Mouse (Mus musculus) frontal cortex, adult (tissue): ENCODE measurements around the gene Lpp.

Experiments used
- ATAC-seq: cut with Nextera tagmentation; 2 replicates; pipeline ENCODE4 v1.9.2; 2017; ENCODE audit warnings: mild to moderate bottlenecking, moderate library complexity, mixed read lengths; ENCODE audit not compliant: low TSS enrichment

Gene Lpp

DNA sequence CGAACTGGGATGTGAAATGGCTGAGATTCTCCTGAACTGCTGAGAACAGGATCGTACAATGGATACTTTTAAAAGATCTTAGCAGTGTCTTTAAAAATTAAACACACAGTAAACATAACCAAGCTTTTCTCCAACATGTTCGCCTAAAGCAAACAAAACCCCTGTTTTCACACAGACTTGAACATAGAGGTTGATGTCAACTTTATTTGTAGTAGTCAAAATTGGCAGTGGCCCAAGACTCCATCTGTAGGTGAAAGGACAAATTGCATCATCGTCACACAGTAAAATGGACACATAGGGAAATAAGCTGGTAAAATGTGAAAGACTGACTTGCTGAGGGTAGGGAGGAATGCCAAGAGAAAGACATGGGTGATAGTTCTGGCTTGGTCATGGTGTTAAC, 480.9 kb downstream of the Lpp start:
- ATAC-seq = no peak

DNA sequence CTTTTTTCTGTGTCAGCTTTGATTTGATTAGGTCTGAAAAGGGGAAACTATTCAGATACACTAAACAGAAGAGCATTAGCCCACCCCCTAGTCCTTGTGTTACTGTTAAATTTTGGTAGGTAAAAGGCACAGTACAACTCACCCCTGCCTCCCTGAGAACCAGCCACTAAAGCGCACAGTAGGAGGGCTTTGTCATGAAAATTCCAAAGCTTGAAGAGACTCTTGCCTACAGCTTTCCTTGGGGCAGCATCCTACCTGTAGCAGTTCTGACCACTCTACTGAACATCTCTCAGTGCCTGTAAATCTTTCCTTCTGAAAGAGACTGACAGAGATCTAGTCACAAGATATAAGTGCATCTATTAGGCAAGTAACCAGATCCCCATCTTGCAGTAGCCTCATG, 482.4 kb downstream of the Lpp start:
- ATAC-seq = no peak

DNA sequence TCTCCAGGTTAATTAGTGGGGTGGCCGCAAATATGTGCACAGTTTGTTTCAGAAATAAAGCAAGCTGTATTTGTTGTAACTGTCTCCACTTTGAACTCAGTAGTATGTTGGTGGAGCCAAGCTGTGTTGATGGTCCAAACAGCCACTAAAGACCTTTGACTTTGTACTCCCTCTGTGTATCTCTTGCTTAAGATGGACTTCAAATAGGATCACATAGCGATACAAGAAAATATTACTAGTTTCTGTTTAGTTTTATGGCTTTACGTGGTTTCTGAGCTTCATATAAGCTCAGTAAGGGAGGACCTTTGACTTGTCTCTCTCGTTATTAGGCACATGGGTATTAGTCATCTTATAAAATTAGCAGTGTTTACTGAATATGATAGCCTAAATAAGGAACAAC, 485.7 kb downstream of the Lpp start:
- ATAC-seq = no peak

DNA sequence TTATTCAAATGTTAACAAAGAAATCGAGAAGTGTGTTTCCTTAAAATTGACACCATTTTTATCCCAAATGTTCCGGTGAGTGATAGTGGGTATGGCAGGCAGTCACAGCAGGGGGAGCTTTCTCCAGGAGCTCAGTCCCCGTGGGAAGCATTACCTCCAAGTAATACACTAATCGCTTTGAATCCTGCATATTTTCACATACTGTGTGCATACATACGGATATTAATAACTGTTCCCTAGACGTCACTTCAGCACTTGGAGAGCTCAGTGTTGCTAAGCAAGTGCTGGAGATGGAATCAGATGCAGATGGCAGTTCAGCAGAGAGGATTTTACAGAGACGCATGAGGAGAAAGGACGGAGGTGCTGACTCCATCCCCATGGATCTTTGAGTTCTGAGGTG, 487.4 kb downstream of the Lpp start:
- peak; percentile 89 for ATAC-seq

DNA sequence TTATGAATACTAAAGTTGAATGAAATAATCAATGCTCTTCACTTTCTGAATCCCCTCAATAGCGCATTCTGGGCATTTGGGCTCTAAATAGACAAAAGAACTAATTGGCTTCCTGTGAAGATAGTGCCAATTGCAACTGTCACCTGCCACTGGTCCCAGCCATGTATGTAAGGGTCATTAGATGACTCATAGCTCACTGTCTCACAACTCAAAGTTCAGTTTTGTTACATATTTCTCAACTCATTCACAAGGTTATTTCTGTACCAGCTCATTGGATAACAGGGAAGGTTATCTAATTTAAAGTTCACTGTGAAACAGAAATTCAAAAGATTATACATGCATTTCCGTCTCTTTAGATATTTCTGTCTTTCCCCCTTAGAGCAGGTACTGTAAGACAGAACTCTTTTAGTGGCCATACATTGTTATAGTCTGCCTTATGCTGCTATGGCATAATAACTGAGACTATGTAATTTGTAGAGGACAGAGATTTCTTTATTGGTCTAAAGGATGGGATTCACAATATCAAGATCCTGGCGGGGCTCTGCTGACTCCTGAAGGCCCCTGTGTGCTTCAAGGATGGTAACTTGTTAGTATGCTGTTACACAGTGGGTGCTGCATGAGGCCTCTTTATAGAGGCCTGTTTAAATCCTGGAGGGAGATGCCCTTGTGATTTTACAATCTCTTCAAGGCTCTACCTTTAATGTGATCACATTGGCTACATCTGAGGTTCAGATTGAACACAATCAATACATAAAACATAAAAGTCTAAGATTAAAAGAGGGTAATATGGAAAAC, 488.9 kb downstream of the Lpp start:
- no peak for ATAC-seq

DNA sequence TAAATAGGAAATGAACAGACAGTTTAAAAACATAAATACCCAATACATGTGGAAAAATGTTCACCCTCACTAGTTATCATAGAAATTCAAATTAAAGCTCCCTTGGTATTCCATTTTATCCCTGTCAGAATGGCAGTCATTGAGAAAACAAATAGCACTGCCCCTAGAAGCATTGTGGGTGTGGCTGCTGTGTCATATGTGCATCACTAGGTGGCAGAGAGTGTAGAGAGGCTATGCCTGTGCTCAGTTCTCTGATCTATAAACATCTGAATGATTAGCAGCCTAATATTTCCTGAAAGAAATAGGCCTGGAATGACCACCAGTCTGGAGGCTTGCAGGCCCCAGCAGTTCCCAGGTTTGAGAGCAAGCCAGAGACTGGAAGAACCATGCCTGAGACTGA, 490.7 kb downstream of the Lpp start:
- no peak for ATAC-seq

DNA sequence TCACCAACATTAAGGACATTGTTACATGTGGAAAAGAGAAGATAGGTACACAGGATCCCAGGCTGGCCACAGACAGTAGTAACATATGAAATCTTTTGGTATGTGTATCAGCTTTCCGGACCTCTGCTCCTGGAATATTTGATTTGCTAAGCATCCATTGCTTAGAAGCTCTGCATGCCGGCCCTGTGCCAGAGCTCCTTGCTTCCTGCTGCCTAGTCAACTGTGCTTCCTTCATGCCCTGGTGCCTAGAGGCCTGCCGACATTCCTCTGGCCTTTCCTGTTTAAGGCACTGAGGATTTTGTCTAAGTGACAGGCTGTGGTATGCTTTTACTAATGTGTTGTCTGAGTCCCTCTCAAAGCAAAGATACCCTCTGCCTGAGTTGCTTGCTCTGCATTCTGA, 493.0 kb downstream of the Lpp start:
- no peak for ATAC-seq

DNA sequence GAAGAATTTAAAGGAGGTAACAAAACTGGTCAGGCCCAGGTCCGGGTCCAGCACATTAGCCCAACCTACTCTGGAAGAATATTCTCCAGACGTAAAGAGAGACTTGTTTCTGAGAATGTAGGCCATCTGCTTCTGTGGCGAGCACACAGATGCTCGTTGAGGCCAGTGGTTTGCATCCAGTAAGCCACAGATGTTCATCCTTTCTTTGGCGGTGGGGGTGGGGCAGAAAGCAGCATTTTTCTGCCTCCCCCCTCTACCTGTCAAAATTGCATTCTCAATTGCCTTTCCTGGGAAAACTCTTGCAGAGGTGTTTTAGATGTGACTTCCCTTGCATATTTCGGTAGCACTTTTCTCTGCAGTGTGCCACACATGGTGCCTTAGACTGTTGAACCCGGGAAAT, 493.6 kb downstream of the Lpp start:
- ATAC-seq = no peak

DNA sequence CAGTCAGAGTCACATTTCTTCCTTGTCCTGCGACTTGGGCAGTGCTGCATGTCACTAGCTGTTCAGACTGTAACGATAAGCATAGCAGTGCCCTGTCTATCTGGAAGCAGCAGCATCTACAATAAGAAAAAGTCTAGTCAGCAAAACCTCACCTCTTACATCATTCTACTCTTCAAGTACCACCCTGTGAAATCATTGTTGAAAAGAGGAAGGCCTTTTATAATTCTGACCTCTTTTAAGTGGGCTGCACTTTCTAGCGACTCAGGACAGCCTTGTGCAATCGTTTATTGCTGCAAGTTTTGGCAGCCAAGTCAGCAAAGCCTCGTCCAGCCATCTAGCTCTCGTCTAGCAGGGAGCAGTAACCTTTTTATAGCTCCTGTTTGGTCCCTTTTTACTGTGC, 498.1 kb downstream of the Lpp start:
- no peak for ATAC-seq

DNA sequence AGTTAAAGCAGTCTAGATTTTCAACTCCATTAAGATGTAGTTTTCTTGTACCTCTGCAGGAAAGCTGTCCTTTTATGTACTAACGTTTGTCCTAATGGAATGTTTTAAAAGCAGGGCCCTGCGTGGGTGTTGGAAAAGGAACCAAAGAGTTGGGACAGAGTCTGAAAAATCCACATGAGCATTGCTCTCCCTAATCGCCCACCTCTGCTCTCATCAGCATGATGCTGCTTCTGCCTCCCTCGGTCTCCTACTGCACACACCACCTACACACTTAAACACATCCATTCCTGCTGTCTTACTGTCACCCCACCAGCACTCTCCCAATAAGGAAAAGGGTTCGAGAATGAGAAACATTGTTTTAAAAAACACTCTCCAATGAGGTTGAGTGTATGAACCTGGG, 501.9 kb downstream of the Lpp start:
- peak; percentile 89 for ATAC-seq

DNA sequence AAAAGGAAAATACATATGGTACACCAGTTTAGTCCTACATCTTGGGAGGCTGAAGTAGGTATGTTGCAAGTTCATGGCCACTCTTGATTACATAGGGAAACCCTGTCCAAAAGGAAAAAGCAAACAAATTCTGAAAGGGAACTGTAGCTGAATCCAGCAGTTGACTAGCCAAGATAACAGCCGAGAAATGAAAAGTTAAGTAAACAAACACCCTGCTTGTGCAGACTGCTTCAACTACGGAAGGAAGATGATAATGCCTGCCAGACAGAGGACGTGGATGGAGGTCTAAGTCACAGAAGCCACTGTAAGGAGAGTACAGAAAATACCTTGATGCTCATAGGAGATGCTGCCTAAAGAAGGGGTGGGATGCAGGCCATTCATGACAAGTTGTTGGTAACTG, 504.3 kb downstream of the Lpp start:
- ATAC-seq = no peak

DNA sequence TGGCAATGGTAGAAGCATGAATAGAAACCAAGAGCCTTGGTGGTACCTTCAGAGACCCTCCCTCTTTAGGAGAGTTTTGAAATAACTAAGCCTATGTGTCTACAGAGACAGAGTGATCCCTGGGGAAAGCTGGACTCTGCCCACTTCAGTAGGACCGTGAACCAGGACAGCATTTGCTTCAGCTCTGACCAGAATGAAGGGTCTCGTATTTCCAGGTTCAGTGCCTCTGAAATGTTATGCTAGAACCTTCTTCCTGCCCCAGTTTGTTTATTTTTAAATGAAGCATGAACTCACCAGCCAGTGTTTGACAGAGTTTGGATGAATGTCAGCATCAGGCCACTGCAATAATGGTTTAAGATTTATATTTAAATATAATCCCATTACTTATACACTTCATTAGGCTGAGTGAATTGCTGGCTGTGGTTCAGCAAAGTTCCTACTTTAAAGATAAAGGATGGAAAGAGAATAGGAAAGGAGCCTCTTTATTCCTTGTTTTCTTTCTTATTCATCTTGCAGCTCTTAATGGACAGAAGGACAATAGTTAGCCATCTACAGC, 507.0 kb downstream of the Lpp start:
- ATAC-seq = no peak

DNA sequence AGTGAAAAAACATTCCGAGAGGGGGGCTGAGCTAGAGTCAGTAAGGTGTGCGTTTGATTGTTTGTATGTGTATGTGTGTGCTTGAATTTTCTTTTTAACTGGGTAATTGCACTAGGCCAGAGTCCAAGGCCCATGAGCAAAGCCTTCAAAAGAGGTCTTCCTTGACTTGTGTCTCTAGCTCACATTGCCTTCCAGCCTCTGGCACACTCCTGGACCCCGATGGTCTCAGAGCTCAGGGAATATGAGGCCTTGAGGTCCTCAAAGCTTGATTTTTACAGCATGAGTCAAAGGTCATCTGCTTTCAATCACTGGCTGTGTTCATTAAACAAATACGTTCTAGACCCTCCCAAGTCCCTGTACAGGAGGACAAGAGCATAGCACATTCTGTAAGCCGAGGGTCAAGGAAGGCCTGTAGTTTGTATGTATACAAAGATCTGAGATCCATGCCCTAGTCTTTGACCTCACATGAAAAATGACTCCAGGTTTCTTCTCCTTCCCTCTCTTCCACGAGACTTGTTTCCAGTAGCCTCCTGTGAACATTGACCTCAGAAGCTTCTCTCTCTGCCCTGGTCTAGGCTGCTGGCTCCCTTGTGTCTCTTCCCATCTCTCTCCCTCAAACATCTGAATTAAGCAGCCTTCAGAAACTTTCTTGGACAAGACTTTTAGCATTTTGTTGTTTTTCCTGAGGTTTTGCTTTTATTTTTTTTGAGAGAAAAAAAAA, 508.0 kb downstream of the Lpp start:
- ATAC-seq = no peak

DNA sequence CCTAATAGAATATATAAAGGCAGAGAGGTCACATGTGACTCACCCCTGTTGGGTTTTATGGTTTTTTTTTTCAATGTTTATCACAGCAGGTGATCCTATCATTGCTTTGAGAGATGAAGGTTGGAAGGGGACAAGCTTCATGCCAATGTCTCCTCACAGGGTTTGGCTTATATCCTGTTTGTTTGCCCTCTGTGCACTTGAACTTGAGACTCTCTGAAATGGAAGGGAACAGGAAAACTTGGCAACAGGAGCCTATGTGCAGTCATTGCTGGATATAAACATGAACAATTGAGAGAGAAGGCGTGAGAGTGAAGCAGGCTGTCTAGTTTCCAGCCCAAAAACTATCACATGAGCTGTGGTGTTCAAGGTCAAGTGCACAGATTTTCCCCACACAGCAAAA, 508.8 kb downstream of the Lpp start:
- ATAC-seq = no peak

DNA sequence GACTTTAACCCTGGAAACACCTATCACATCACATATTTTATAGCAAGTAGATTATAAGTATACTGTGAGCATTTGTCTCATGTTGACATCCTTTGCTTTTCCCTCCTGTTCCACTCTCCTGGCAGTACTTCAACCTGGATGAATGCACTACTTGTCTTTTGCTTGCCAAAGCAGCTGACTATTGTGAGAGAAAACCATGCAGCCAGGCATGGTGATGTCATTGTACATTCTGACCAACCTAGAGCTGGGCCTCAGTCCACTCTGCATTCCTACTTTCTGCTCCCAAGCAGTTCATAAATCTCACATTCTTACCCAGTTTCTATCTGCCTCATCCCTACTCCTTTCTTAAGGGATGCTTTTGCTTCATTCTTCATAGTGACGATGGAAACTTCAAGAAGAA, 515.6 kb downstream of the Lpp start:
- peak; percentile 76 for ATAC-seq

DNA sequence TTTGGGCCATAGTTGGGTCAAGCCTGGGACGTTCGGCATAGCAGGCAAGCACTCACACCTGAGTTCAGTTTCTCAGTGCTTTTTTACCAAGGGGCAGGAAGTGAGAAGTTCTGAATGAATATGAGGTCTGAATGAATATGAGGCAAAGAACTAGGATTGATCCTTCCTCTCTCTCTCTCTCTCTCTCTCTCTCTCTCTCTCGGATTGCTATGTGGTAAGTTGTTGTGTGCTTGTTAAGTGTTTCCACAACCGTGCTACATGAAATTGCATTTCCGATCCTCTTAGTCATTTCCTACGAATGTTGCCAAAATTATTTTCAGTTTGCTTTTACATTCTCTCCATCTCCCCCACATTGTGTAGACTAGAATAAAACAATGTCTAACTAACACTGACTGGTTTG, 517.0 kb downstream of the Lpp start:
- ATAC-seq = no peak

DNA sequence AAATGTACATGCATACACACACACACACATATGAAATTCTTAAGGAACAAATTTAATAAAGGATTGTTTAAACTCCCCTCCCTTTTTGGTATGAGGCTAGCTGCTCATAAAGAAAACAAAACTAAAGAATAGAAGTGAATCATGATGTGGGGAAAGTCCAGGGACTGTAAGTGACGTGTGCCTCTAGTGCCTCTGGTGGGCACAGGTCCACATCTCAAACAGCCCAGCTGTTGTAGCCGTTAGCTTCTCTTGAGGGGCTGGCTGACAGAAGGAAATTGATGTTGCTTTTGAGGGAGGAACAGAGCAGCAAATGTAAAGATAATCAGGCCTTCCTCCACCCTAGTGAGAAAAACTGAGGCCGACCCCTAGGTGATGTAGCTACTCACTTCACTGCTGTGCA, 517.5 kb downstream of the Lpp start:
- ATAC-seq = no peak

DNA sequence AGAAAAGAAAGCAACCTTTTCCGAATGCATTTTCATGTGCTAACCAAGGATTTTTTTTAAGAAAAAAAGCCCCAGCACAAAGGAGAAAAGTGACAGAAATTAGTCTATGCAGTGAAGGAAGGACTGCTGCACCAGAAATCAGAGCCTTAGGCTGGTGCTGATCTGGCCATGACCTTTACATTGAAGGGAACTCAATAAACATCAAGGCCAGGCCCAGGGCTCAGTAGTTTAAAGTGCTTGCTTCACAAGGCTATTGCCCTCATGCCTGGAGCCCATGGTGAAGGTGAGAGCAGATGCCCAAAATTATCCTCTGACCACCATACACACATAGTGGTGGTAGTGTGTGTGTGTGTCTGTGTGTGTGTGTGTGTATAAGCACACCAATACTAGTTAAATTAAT, 519.1 kb downstream of the Lpp start:
- no peak for ATAC-seq

DNA sequence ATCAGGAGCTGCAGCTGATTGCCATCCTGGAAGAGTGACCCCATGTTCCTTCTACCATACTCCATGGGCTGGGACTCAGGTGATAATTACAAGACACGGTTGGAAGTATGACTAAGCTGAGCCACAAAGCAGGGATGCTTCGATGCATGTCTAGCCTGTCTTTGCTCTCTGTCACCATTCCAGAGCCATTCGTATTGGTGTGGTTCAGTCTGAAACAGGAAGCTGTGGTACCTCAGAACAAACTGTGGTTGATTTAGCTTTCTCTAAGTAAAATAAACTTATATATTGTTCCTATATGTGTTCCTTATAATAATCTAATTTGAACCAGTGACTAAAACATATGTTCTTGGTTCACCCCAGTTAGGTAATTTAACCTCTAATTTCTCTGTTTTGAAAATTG, 519.7 kb downstream of the Lpp start:
- no peak for ATAC-seq

DNA sequence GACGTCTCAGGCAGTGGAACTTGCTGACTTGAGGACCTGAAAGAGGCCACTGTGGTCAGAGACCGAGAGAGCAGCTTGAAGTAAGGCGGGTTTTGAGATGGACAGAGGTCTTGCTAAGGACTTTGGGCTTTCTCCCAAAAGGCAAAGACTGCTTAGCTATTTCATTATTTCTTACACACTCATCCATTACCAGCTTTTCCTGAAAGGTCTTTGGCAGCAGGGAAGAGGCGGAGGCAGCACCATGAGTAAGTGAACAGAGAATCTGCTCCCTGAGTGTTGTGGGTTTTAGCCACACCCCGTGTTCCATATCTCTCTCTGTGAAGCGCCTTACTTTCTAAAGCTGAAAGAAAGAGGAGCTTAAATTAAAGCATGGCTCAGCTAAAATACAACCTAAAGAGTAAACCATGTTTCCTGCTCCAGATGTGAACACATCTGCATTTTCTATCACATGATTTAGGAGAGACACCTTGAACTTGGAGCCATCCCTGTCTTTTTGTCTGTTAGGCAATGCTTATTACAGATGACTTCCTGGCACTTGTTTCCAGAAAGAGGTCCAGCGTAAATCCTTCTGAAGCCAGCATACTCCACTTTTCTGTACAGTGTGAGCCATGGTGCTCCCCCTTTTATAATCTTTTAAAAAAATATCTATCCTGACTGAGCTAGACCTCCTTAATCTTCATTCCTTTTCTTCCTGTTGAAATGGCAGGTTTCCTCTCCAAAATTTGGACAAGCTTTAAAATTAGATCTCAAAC, 520.5 kb downstream of the Lpp start:
- peak; percentile 73 for ATAC-seq

DNA sequence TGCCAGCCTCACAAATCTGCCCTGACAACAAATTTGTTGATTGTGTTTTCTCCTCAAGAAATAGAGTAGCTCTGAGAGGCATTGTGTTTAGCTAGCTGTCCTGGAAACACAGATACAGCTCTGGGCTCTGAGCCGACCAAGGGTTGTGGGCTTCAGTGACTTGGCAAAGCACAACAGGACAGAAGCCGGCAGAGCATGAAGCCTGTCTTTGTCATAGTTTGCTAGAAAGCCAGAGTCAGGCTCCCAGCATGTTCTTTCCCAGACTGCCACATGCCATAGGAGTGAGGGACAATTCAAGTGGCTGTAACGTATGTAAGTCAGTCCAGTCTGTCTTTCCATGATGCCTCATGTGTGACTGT, 521.1 kb downstream of the Lpp start:
- peak; percentile 42; the same call in 1 of the 2 replicates for ATAC-seq

DNA sequence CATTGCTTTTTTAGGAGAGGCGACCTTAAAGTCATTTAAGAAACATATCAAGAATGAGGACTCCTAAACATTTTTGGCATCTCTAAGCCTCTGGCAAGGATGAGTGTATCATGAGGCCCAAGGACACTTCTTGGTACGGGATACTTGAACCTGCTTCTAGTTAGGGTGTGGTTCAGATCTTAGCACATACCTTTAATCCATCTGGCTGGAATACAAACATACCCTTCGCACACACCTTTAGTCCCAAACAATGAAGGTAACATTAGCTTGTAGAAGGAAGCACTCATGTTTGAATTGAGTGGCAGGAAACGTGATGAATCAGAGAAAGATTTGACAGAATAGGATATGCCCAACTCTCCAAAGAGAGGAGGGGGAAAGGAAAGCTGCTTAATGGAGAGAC, 522.2 kb downstream of the Lpp start:
- ATAC-seq = no peak
